Mouse (Mus musculus) adrenal gland (tissue): ENCODE measurements around the gene Nnmt.

Source experiments
- intact Hi-C: fragments of 180-260 bp; cut with DNase I; formaldehyde crosslinking; loops from one replicate; pipeline ENCODE4 v1.15.1; 2025
- long read RNA-seq, 2 experiments: library from polyadenylated mRNA; unstranded; transcript quantifications; one replicate each; pipeline ENCODE4 v2.0.0; 2020; ENCODE audit warnings: borderline replicate concordance in 1 of 2; ENCODE audit not compliant: insufficient replicate concordance in 1 of 2

Gene Nnmt
- long read RNA-seq, experiment 1, partial matches to known transcripts: 0 of 3 reads
- long read RNA-seq, experiment 1, other reads (novel, unspliced or antisense): 0 of 3 reads
- long read RNA-seq, experiment 2, partial matches to known transcripts: 0 of 3 reads
- long read RNA-seq, experiment 2, other reads (novel, unspliced or antisense): 0 of 3 reads

DNA sequence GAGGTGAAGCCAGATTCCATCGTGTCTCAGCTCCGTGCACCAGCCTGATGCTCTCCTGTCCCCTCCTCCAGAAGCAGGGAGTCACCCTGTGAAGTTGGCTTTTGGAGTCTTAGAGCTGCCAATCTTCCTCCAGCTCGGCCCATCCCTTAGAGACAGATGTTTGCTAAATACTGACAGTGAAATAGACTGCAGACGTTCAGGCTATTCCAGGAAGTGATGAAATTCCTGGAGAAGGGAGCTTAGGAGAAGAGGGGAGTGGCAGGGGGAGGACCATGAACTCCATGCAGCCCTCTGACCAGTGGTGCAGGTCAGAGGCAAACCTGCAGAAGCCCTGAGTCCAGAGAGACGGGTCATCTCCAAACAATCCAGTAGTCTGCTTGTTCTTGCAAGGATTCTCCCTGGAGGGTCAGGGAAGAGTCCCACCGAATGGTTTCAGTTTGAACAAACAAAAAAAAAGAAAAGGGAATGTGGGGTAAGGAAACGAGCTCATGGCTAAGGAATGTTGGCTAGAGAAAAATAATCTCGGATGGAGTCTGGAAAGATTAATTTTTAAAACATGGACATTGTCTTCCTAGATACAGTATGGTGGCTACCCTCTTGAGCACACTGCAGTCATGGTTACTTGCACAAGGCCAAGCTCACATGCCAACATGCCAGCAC, at the start of gene Nnmt:
TSS of gene Nnmt (minus strand) at position 215 of the 660 bp plus-strand sequence.
- intact Hi-C loops: no loop called here

GRCm38 (mm10) chr9:48654730-48655129, 49.8 kb upstream of the Nnmt start:
- intact Hi-C loops: no loop called here

GRCm38 (mm10) chr9:48653399-48654070, 48.6 kb upstream of the Nnmt start:
- intact Hi-C loops: no loop called here

DNA sequence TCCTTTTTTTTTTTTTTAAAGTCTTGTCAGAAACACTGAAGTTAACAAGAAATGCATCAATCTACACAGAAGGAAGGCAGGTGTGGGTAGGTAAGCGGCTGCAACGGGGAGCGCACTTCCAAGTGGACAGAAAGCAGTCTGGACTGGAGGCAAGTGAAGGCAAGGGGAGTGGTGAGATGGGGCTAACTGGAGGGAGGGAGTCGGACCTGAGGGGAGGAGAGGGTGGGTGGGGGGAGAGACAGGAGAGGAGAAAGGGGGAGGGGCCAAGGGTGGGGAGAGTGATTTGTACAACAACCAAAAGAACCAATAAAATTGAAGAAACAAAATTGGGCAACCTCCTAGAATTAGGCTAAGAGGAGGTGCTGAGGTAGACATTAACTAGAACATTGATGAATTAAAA, 47.1 kb upstream of the Nnmt start:
- intact Hi-C loops: no loop called here

DNA sequence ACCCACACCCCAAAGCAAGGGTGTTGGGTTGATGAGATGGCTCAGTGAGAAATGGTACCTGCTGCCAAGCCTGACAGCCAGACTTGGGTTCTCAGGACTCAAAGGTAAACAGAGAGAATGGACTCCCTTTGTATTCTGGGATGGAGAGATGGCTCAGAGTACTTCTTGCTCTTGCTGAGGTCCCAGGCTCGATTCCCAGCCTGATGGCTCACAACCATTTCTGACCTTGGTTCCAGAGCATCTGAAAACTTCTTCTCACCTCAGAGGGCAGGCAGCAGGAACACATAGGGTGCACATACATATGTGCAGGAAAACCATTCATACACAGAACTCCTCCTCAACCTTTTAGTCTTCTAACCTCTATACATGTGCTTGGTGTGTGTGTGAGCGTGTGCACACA, 45.9 kb upstream of the Nnmt start:
- intact Hi-C loops: no loop called here

DNA sequence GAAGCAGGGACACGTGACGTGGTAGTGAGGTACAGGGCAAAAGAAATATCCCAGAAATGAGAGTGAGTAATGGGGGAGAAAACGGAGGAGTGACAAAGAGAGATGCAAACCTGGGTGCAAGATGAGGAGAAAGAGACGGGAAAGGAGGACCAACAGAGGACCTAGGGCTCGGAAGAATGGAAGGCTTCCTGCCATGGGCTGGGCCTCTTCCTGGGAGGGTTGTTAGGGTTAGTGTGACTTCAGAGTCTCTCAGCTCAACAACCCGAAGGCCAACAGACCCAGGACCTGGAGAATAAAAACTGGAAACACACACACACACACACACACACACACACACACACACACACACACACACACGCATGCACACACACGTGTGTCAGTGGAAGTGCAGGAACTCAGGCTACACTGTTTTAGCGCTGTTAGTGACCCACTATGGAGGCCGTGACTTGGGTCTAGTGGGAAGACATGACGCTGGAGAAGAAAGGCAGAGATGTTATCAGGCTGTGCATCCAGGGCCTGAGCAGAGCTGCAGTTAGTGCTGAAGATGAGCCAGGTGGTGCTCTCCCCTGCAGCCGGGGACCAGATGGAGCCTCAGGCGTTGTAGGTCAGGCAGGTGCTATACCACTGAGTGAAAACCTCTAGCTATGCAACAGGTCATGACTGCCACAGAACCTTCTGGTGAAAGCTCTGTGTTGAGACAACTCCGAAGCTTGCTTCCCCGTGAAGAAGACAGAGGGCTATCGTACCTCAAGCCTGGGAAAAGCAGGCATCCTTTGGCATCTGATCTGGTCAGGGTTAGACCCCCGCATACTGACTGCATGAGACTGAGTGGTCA, 45.1 kb upstream of the Nnmt start:
- intact Hi-C loops: loop anchor here (5.0 kb wide), 3 partner anchors 187 to 402 kb away; partner anchors contain the start of gene Zbtb16

GRCm38 (mm10) chr9:48649098-48649766, 44.3 kb upstream of the Nnmt start:
- intact Hi-C loops: loop anchor here (5.0 kb wide), 3 partner anchors 188 to 403 kb away; partner anchors contain the start of gene Zbtb16

GRCm38 (mm10) chr9:48648285-48649097, 43.5 kb upstream of the Nnmt start:
- intact Hi-C loops: loop anchor here (5.0 kb wide), 3 partner anchors 189 to 404 kb away; partner anchors contain the start of gene Zbtb16

GRCm38 (mm10) chr9:48647648-48648284, 42.8 kb upstream of the Nnmt start:
- intact Hi-C loops: loop anchor here (5.0 kb wide), 3 partner anchors 190 to 405 kb away; partner anchors contain the start of gene Zbtb16

DNA sequence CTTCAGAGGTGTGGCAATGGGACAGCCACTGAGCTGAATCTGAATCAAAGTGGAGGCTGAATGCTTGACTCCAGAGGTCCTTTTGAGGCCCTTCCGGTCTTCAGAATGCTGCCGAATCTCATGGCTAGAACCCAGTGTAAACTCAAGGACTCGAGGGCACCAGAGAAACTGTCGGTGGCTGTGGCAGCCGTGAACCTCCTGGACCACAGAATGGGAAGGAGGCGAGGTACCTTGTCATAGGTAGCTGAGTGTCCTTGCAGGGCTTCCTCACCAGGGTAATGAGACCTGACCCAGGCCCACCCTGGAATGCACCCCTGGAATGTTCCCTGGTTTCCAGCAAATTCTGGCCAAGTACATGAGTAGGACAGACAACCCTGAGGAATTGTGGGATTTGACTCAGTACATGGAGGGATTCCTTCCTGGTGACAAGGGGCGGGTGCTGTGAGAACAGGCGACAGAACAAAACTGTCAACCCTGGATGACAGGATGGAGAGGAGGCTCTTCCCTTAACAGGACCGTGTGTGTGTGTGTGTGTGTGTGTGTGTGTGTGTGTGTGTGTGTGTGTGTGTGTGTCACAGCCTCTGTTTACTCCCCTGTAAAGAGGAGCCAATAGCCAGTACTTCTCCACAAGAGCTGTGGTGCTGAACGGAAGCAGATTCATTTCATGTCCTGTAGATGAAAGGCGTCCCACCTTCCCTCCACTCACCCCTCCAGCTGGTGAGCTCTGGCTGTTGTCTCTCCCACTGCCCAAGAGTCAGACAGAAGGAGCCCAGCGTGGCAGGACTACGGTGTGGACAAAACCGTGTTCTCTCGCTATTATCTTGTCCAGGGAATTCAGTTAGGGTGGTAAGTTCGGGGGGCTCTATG, 42.1 kb upstream of the Nnmt start:
- intact Hi-C loops: loop anchor here (1.0 to 5.0 kb wide), 4 partner anchors 190 to 405 kb away; partner anchors contain the start of gene Zbtb16

GRCm38 (mm10) chr9:48646251-48646650, 41.3 kb upstream of the Nnmt start:
- intact Hi-C loops: loop anchor here (1.0 to 5.0 kb wide), 4 partner anchors 191 to 406 kb away; partner anchors contain the start of gene Zbtb16

GRCm38 (mm10) chr9:48645648-48646126, 40.7 kb upstream of the Nnmt start:
- intact Hi-C loops: loop anchor here (1.0 to 5.0 kb wide), 5 partner anchors 192 to 407 kb away; partner anchors contain the start of gene Zbtb16

GRCm38 (mm10) chr9:48644926-48645647, 40.1 kb upstream of the Nnmt start:
- intact Hi-C loops: loop anchor here (1.0 to 5.0 kb wide), 4 partner anchors 192 to 407 kb away; partner anchors contain the start of gene Zbtb16

GRCm38 (mm10) chr9:48644376-48644775, 39.4 kb upstream of the Nnmt start:
- intact Hi-C loops: no loop called here

DNA sequence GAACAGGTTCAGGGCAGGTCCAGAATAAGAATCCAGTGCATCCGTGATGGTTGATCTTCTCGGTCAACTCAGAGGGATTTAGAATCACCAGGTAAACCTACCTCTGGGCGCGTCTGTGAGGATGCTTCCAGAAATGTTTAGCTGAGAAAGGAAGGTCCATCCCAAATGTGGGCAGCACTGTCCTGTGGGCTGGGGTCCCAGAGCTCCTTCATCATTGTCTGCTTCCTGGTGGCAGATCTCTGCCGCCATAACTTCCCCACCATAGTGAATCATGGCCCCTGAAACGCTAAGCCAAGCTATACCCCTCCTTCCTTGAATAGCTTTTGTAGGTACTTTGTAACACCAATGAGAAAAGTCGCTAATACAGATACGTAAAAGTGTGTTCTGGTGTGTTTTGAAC, 36.7 kb upstream of the Nnmt start:
- intact Hi-C loops: no loop called here

DNA sequence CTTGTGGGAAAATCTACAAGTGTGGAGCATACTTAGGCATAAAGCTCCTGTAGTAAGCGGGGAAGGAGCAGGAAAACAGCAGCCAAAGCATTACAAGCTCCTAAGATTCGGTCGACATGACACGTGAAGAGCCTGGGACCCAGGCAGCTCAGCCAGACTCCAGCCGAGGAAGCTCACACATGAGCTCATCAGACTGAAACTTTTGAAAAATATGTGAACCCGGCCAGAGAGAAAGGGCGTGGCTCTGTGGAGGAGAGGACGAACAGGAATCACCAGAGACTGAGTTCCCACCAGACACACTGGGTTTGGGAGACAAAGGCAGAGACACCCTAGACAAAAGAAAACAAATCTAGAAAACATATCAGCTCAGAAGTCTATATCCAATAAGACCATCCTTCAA, 35.9 kb upstream of the Nnmt start:
- intact Hi-C loops: no loop called here

- intact Hi-C loops: no loop called here
These were observed 33.3 kb upstream of the Nnmt start for GRCm38 (mm10) chr9:48638176-48638803.
